Mouse (Mus musculus): ENCODE measurements around the gene Klhdc8b. TPM values are rescaled to one million over a fixed set of nuclear protein-coding genes. Genes with fewer than 3 reads are reported as not detected.

The Klhdc8b gene
- polyA plus RNA-seq, 1 experiment from 2014 or later = 46.4 TPM

DNA sequence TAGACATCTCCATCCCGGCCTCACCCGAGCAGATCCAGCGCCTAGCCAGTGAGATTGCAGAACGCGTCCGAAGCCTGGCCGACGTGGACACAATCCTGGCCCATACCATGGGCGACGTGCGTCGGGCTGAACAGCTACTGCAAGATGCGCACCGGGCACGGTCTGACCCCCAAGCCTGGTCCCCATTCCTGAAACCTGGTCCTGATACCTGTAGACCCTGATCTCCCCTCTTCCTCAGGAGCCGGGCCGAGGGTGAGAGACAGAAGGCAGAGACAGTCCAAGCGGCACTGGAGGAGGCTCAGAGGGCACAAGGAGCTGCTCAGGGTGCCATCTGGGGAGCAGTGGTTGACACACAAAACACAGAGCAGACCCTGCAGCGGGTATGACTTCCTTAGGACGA is 27.8 kb upstream of the Klhdc8b start:
- Histone ChIP-seq H3K4me2 (no peak overlapping the region), H3K9ac (no peak overlapping the region; the same call in 1 of the 2 replicates), H3K4me1 (ENCODE audit: insufficient read depth) (peaks cover 5% of the 10 kb centered on the region; the same call in 1 of the 2 replicates), H3K36me3 (ENCODE audit: insufficient read depth) (peaks cover 80% of the 10 kb centered on the region), H3K9me3 (ENCODE audit: low read depth, low read length) (no peaks in the 10 kb centered on the region), H3K27ac (ENCODE audit: low read depth) (no peak overlapping the region), H3K27me3 (ENCODE audit: insufficient read depth, low read length) (no peaks in the 10 kb centered on the region), H3K4me3 (ENCODE audit: low read depth, low read length) (no peak overlapping the region)
- ATAC-seq (ENCODE audit: insufficient read depth) (no peak), DNase-seq (no peak)
- no peak for TF ChIP-seq CTCF (IDR thresholded peaks at IDR 0.05; ENCODE audit: low read depth)
- 95% methylated on average over 20 of the region's 20 CpGs for WGBS

DNA sequence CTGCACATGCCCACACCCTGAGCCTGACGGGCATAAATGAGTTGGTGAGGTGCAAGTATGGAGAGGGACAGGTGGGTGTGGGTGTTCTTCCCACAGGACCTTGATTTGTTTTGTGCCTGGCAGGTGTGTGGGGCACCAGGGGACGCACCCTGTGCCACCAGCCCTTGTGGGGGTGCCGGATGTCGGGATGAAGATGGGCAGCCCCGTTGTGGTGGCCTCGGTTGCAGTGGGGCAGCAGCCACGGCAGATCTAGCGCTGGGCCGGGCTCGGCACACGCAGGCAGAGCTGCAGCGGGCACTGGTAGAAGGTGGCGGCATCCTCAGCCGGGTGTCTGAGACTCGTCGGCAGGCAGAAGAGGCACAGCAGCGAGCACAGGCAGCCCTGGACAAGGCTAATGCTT is 27.0 kb upstream of the Klhdc8b start:
- no peak overlapping the region for H3K27ac ChIP-seq (ENCODE audit: low read depth)
- ATAC-seq (ENCODE audit: insufficient read depth) (no peak), DNase-seq (no peak)
- no peak overlapping the region for H3K9ac ChIP-seq
- no peaks in the 10 kb centered on the region for H3K27me3 ChIP-seq (ENCODE audit: insufficient read depth, low read length)
- no peak overlapping the region for H3K4me3 ChIP-seq (ENCODE audit: low read depth, low read length)
- 89% methylated on average over 17 of the region's 17 CpGs for WGBS
- no peak for TF ChIP-seq CTCF (IDR thresholded peaks at IDR 0.05; ENCODE audit: low read depth)
- peaks cover 5% of the 10 kb centered on the region; the same call in 1 of the 2 replicates for H3K4me1 ChIP-seq (ENCODE audit: insufficient read depth)
- H3K9me3 ChIP-seq (ENCODE audit: low read depth, low read length) = no peaks in the 10 kb centered on the region
- H3K36me3 ChIP-seq (ENCODE audit: insufficient read depth) = peaks cover 80% of the 10 kb centered on the region
- no peak overlapping the region for H3K4me2 ChIP-seq

DNA sequence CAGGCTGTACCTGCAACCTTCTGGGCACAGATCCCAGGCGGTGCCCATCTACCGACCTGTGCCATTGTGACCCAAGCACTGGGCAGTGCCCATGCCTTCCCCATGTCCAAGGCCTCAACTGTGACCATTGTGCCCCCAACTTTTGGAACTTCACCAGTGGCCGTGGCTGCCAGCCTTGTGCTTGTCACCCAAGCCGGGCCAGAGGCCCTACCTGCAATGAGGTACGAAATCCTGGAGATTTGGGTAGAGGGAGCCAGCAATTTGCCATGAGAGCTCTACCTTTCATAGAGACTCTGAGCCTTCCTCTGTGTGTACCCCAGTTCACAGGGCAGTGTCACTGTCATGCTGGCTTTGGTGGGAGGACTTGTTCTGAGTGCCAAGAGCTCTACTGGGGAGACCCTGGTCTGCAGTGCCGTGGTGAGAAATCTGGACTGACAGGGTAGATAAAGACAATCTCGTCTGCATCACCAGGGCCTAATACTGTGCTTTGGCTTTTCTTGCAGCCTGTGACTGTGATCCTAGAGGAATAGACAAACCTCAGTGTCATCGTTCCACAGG is 25.7 kb upstream of the Klhdc8b start:
- no peak overlapping the region for H3K4me3 ChIP-seq (ENCODE audit: low read depth, low read length)
- H3K9ac ChIP-seq = no peak overlapping the region
- WGBS = 91% methylated on average over 8 of the region's 8 CpGs

DNA sequence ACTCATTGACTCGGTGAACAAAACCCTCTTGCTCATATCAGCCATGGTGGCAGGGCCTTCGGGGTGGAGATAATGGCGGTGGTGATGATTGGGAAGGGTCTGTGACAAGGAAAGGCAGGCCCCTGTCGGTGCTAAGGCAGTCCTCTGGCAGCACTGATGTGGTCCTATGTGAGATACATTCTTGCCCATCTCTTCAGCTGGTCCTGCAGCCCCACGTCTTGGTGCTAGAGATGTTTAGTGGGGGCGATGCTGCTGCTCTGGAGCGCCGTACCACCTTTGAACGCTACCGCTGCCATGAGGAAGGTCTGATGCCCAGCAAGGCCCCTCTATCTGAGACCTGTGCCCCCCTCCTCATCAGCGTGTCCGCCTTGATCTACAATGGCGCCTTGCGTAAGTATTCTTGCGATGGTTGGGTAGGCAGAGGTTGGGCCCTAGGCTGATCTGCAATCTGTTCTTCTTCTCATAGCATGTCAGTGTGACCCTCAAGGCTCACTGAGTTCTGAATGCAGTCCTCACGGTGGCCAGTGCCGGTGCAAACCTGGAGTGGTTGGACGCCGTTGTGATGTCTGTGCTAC is 24.0 kb upstream of the Klhdc8b start:
- Histone ChIP-seq H3K27ac (ENCODE audit: low read depth) (no peak overlapping the region), H3K4me2 (no peak overlapping the region), H3K9ac (no peak overlapping the region), H3K9me3 (ENCODE audit: low read depth, low read length) (no peaks in the 10 kb centered on the region), H3K4me3 (ENCODE audit: low read depth, low read length) (no peak overlapping the region), H3K4me1 (ENCODE audit: insufficient read depth) (peaks cover 6% of the 10 kb centered on the region; the same call in 1 of the 2 replicates), H3K36me3 (ENCODE audit: insufficient read depth) (peaks cover 90% of the 10 kb centered on the region), H3K27me3 (ENCODE audit: insufficient read depth, low read length) (no peaks in the 10 kb centered on the region)
- ATAC-seq (ENCODE audit: insufficient read depth) (no peak), DNase-seq (no peak)
- 92% methylated on average over 19 of the region's 19 CpGs for WGBS
- no peak for TF ChIP-seq CTCF (IDR thresholded peaks at IDR 0.05; ENCODE audit: low read depth)

More for the DNA sequence above, 25.7 kb upstream of the Klhdc8b start:
- H3K9me3 ChIP-seq (ENCODE audit: low read depth, low read length) = no peaks in the 10 kb centered on the region
- no peak for TF ChIP-seq CTCF (IDR thresholded peaks at IDR 0.05; ENCODE audit: low read depth)
- DNase-seq (no peak), ATAC-seq (ENCODE audit: insufficient read depth) (no peak)
- no peak overlapping the region for H3K4me2 ChIP-seq
- no peaks in the 10 kb centered on the region for H3K27me3 ChIP-seq (ENCODE audit: insufficient read depth, low read length)
- H3K27ac ChIP-seq (ENCODE audit: low read depth) = no peak overlapping the region
- H3K36me3 ChIP-seq (ENCODE audit: insufficient read depth) = peaks cover 80% of the 10 kb centered on the region
- peaks cover 5% of the 10 kb centered on the region; the same call in 1 of the 2 replicates for H3K4me1 ChIP-seq (ENCODE audit: insufficient read depth)

DNA sequence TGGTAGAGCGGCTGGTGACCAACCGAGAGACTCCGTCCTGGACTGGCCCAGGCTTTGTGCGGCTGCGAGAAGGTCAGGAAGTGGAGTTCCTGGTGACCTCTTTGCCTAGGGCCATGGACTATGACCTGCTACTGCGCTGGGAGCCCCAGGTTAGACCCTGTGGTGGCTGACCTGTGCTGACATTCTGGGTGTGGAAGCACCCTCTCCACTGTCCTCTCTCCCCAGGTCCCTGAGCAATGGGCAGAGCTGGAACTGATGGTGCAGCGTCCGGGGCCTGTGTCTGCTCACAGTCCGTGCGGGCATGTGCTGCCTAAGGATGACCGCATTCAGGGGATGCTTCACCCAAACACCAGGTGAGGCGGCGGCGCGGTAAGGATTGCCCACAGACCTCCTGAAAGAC is 22.6 kb upstream of the Klhdc8b start:
- H3K4me1 ChIP-seq (ENCODE audit: insufficient read depth) = peaks cover 11% of the 10 kb centered on the region
- H3K9me3 ChIP-seq (ENCODE audit: low read depth, low read length) = no peaks in the 10 kb centered on the region
- DNase-seq (no peak), ATAC-seq (ENCODE audit: insufficient read depth) (no peak)
- H3K4me2 ChIP-seq = no peak overlapping the region
- H3K27me3 ChIP-seq (ENCODE audit: insufficient read depth, low read length) = no peaks in the 10 kb centered on the region
- 93% methylated on average over 15 of the region's 15 CpGs for WGBS
- no peak for TF ChIP-seq CTCF (IDR thresholded peaks at IDR 0.05; ENCODE audit: low read depth)
- H3K27ac ChIP-seq (ENCODE audit: low read depth) = no peak overlapping the region
- no peak overlapping the region for H3K4me3 ChIP-seq (ENCODE audit: low read depth, low read length)
- H3K36me3 ChIP-seq (ENCODE audit: insufficient read depth) = peaks cover 78% of the 10 kb centered on the region
- no peak overlapping the region for H3K9ac ChIP-seq

DNA sequence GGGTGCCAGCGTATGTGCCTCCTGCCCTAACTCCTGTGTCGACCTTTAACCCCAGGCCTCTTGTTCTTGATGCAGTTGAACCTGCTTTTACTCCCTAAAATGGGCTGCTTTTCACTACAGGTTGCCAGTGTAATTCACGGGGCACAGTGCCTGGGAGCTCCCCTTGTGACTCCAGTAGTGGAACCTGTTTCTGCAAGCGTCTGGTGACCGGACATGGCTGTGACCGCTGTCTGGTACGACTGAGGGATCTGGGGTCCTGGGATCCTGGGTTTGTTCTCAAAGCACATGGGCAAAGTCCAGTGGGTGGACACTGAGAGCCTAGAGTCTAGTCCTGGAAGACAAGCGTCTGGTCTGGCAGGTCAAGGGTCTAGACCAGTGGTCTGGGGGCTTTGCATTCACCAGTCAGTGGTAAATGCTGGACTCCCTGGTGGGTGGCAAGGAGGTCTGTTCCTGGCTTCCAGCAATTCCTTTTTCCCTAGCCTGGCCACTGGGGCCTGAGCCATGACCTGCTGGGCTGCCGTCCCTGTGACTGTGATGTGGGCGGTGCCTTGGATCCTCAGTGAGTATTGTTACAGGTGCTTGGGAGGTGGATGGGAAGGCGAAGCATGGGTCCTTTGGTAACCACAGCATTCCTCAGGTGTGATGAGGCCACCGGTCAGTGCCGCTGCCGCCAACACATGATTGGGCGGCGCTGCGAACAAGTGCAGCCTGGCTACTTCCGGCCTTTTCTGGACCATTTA is 21.8 kb upstream of the Klhdc8b start:
- ATAC-seq (ENCODE audit: insufficient read depth) = no peak
- H3K36me3 ChIP-seq (ENCODE audit: insufficient read depth) = peaks cover 70% of the 10 kb centered on the region
- 92% methylated on average over 18 of the region's 18 CpGs for WGBS

GRCm38 (mm10) chr9:108481520-108482210 is 20.3 kb upstream of the Klhdc8b start:
- H3K4me3 ChIP-seq (ENCODE audit: low read depth, low read length) = no peak overlapping the region
- H3K36me3 ChIP-seq (ENCODE audit: insufficient read depth) = peaks cover 54% of the 10 kb centered on the region
- no peaks in the 10 kb centered on the region for H3K27me3 ChIP-seq (ENCODE audit: insufficient read depth, low read length)
- no peak for TF ChIP-seq CTCF (IDR thresholded peaks at IDR 0.05; ENCODE audit: low read depth)
- H3K9ac ChIP-seq = no peak overlapping the region
- peaks cover 11% of the 10 kb centered on the region for H3K4me1 ChIP-seq (ENCODE audit: insufficient read depth)
- no peak for ATAC-seq (ENCODE audit: insufficient read depth)
- H3K9me3 ChIP-seq (ENCODE audit: low read depth, low read length) = no peaks in the 10 kb centered on the region
- DNase-seq = no peak
- WGBS = 87% methylated on average over 19 of the region's 19 CpGs
- H3K4me2 ChIP-seq = no peak overlapping the region; the same call in 1 of the 2 replicates
- H3K27ac ChIP-seq (ENCODE audit: low read depth) = no peak overlapping the region

More for the DNA sequence above, 21.8 kb upstream of the Klhdc8b start:
- Histone ChIP-seq H3K9ac (no peak overlapping the region), H3K27ac (ENCODE audit: low read depth) (no peak overlapping the region), H3K4me2 (no peak overlapping the region), H3K9me3 (ENCODE audit: low read depth, low read length) (no peaks in the 10 kb centered on the region), H3K4me1 (ENCODE audit: insufficient read depth) (peaks cover 11% of the 10 kb centered on the region), H3K4me3 (ENCODE audit: low read depth, low read length) (no peak overlapping the region), H3K27me3 (ENCODE audit: insufficient read depth, low read length) (no peaks in the 10 kb centered on the region)
- TF ChIP-seq CTCF (IDR thresholded peaks at IDR 0.05; ENCODE audit: low read depth) = no peak
- no peak for DNase-seq

Measured in lung, embryonic 14.5 days (tissue).